Mouse (Mus musculus) erythroid progenitor cell, adult 5-6 weeks (primary cell): ENCODE results near the gene A3galt2. TPM values are rescaled to one million over a fixed set of nuclear protein-coding genes. Genes with fewer than 3 reads are reported as not detected.

ENCODE experiments used
- ATAC-seq: replicated peaks from 2 replicates; pipeline ENCODE4 v1.8.0; 2016; ENCODE audit warnings: moderate number of reproducible peaks, mild to moderate bottlenecking, moderate TSS enrichment, inconsistent platforms; ENCODE audit not compliant: poor library complexity, low FRiP score, severe bottlenecking
- total RNA-seq, 2 experiments: library from RNA; stranded (forward) in 1 of 2; stranded (reverse) in 1 of 2; fragments of 150-400 nt in 1 of 2; fragments of 186-747, 209-891 nt in 1 of 2; gene quantifications; 2 replicates each; pipeline versions ENCODE4 v1.2.3 to v1.2.4; 2015 to 2017; ENCODE audit warnings: low replicate concordance in 2 of 2

A3galt2 gene
- total RNA-seq, 2 experiments from 2014 or later, result 0.08 TPM; not detected in 1

GRCm38 (mm10) chr4:128748309-128748708, 6.9 kb upstream of the A3galt2 start:
- no peak for ATAC-seq

DNA sequence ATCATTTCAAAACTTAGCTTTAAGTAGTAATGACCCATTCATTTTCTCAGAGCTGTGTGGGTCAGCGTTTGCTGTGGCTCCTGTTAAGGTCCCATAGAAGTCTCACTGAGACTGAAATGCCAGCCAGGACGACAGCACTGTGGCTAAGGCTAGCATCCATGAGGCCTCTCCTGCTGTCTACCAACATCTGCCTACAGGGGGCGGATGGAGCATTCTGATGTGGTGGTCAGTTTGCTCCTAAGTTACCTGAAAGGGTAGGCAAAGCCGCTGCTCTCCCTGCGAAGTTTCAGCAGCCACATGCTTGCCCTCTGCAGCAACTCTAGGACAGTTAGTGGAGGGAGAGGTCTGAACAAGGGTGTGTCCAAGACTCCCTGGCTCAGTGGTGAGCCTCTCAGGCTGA, 4.2 kb upstream of the A3galt2 start:
- ATAC-seq, result no peak

- ATAC-seq, result no peak
Measured at GRCm38 (mm10) chr4:128752031-128752757, 3.0 kb upstream of the A3galt2 start.

- no peak for ATAC-seq
Measured at GRCm38 (mm10) chr4:128753571-128753970, 1.6 kb upstream of the A3galt2 start.

DNA sequence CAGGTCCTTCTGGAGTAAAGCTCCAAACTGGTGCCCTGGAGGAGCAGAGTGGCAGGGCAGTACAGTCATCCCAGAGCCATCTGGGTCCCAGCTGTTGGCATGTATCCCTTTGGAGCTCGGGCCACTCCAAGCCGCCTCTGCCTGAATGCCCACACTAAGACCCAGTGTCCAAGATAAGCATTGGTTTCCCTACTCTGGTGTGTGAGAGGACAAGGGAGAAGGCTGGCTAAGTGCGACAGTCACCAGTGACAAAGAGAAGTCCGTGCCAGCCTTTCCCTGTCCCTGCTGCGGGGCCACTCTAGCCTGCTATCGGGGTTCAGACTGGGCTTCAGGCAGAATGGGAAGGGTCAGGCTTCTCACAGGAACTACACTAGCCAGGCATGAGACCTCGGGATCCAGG, 736 bp downstream of the A3galt2 start:
- no peak for ATAC-seq

- ATAC-seq, result no peak
Measured at GRCm38 (mm10) chr4:128759214-128759613, 4.0 kb downstream of the A3galt2 start.

DNA sequence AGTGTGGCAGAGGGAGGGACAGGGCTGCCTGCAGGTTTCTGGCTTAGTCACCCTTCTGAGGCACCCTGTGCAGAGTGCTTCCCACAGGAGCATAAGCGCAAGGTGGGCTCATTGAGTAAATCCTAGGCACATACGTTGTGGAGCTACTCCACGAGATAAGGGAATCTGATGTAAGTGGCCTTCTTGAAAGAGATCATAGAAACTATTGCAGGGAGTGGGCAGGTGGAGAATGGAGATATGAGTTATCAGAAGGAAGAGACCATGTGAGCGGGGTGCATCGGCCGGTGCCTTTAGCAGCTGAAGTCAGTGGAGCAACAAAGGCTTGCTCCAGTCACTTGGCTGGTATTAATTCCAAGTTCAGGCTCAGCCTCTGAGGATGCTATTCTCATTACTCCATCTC, 4.9 kb downstream of the A3galt2 start:
- ATAC-seq, result no peak

GRCm38 (mm10) chr4:128766929-128767328, 11.8 kb downstream of the A3galt2 start:
- no peak for ATAC-seq

DNA sequence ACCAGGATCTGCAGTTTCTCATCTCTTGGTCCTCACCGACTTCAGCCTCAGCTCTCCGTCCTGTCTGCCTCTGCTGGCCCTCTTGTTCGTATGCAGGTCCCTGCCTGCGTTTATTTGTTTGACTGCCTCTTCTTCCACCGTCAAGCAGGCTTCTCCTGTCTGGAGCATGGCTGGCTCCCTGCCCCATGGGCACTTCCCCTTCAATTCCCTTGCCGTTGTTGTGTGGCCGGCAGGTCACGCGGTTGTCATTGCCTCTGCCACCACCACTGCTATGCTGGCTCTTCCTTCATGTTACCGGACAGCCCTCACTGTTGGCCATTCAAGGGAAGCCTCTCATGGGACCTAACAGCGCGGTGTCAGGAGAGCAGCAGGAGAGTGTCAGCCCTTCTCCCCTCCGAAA, 13.0 kb downstream of the A3galt2 start:
- no peak for ATAC-seq

DNA sequence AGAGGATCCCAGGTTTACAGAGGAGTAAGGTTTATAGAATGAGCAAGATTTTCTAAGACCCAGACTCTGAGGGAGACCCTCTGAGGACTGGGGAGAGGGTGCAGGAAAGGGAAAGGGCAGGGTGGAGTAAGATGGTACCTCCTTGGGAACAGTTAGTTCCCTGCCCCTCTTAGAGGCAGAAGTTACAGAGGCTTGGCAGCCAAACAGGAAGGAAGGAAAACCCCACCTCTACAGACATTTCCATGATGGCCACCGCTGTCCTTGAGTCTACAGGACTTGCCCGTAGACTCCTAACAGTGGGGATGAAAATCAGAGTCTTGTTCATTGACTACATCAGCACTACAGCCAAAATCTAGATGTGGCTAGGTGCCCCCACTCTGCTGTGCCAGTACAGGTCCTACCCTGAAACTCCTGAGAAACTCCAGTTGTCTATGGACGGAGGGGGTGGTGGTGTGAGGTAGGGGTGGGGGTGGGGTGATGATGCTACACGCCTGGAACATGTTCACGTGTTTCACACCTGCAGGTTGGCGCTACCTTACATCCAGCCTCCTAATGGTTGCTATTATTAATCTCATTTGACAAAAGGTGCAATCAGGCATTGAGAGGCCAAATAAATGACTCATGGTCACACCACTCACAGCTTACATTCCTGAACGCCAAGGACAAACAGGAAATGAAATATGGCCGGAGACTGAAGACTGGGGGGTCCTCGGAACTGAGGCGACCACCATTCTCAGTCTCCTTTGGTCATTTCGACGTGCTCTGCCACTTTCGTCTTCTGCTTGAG, 14.6 kb downstream of the A3galt2 start:
- ATAC-seq, result no peak

- no peak for ATAC-seq
Measured at GRCm38 (mm10) chr4:128770698-128771097, 15.5 kb downstream of the A3galt2 start.

DNA sequence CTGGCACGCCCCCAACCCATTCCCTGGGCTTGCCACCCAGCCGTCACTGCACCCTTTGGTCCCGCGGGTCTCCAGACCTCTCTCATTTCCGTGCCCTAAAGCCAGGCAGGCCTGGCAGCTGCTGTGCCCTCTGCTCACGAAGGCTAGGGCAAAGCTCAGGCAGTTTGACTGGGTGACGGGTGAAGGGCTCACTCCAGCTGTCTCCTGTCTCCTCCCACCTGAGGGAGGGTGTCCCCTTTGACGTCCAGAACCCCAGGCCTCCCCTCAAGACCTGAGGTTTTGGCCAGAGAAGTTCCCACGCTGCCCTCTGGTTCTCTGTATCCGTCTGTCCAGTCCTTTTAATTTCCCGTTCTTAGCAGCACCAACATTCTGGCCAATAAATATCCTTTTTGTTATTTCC, 18.7 kb downstream of the A3galt2 start:
- ATAC-seq, result no peak

DNA sequence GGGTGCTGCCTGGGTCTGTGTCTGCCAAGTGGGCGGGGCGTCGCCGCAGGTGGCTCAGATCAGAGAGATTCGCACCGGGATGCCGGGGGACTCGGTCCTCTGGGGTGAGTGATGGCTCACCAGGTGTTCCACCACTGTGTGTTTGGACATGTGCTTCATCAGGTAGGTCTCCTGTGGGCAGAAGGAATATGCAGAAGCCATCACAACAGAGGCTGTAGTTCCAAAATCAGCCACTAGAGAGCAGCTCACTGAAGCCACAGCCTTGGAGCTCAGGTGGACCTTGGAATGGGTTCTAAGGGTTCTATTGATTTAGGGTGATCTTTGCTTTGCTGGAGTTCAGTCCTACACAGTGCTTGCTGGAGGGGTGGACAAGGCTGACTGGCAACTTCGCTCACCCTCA, 19.3 kb downstream of the A3galt2 start:
- peak; percentile 53; the same call in 1 of the 2 replicates for ATAC-seq

- ATAC-seq, result peak; percentile 75
Measured at GRCm38 (mm10) chr4:128776568-128777289, 21.6 kb downstream of the A3galt2 start.

- no peak for ATAC-seq
Measured at GRCm38 (mm10) chr4:128777593-128777992, 22.4 kb downstream of the A3galt2 start.

DNA sequence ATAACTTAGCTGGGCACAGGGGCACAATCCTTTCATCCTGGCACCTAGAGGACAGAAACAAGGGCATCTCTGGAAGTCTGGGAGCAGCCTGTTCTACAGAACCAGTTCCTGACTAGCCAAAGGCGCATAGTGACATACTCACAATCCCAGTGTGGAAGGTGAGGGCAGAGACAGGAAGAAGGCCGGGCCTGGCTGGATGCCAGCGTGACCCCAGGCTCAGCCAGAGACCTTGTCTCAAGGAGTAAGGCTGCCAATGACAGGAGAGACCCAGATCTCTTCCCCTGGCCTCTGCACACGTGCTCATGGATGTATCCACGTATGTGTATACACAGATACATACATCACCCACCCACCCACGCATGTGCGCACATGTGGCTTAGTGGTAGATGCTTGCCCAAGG, 26.9 kb downstream of the A3galt2 start:
- ATAC-seq, result no peak

DNA sequence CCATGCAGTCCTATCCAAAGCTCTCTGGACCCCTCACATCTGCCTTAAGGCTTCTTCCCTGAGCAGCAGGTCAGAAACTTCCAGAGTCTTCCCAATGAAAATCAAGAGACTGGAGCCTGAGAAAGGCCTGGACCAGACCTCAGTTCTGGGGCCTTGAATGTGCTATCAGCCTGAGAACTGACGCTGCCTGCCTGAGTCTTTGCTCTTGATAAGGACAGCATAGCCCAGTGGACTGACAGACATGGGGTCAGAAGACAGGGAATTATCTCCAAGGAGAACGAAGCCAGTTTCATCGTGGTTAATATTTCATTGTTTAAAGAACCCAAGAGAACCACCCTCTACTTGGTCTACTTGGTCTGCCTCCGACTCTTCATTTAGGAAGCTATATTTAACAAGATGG, 27.5 kb downstream of the A3galt2 start:
- ATAC-seq, result no peak

DNA sequence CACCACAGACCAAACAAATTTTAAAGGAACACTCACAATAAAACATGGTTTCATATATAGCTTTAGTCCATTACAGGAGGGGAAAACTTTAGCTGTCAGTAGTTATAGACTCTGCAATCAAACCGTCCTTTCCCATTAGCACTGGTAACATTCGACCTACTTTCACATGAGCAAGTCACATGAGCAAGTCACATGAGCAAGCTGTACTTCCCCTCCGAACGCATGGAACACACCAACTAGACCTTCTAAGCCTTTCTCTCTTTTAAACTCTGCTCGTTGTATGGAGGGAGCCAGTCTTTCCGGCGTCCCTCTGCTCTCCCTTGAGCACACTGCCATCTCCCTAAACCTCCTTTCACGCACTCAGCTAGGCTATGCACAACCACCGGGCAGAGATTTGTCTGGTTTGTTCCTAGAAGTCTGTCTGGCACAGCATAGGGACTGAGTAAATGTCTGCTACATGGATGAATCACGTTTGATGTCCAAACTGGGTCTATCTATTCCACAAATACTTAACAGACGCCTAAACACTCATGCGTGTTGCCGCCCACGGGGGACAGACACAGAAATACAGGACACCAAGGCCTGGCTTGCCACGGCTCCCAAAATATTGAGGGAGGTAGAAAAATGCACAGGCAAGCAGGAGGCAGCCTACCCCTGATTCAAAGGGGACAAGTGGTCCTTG, 29.9 kb downstream of the A3galt2 start:
- no peak for ATAC-seq

DNA sequence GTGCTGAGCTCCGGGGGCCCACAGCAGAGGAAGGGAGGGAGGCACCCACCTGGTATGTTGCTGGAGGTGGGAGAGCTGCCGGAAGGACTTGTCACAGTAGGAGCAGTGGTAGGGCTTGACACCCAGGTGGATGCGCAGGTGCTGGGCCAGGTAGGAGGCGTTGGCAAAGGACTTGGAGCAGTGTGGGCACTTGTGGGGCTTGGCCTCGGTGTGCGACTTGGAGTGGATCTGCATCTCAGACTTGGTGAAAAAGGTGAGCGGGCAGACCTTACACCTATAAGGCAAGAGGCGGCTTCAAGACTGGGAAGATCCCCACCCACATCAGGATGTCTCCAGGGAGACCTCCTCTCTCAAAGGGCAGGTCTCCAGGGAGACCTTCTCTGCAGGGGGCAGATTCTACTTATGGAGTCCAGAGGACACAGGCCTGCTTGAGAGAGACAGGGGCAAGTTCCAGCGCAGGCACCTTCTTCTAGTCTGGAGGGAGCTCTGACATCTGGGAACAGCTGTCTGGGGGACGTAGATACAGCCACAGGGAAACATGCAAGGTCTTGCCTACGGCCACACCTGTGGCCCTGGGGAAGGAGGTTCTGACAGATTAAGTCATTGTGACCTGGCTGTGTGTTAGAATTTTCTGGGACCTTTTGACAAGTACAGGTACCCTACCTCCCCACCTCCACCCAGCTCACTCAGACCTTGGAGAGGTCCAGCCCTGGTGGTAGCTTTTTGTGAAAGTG, 30.9 kb downstream of the A3galt2 start:
- no peak for ATAC-seq
